Mouse (Mus musculus) v-Abl transformed pro-B cells (cell line): Measurements from ENCODE around the gene Ccdc187.

Experiments used
- in situ Hi-C, 2 experiments: fragments of 400-800 bp; cut with MboI; formaldehyde crosslinking; loops; one replicate each; pipeline ENCODE4 v1.15.1; 2025; ENCODE audit not compliant: unreplicated experiment in 2 of 2

The Ccdc187 gene

GRCm38 (mm10) chr2:26234771-26235170 is 59.6 kb downstream of the Ccdc187 start:
- in situ Hi-C loops: no loop called here

DNA sequence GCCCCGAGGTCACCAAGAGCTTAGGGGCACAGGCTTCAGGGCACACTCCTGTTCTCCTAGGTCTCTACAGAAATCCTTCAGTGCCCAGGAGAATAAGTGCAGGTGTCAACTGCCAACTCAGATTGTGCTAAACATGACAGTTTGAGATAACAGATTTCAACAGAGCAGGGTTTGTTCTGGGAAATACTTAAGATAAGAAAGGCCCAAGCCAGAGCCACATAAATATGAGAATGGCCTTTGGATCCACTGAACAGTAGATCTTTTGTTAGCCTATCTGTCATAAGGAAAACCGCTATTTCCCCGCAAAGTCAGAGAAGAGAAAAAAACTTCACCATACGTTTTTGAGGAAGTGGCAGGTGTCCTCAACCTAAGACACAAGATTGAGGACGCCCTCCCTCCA is 60.1 kb downstream of the Ccdc187 start:
- in situ Hi-C loops: no loop called here

DNA sequence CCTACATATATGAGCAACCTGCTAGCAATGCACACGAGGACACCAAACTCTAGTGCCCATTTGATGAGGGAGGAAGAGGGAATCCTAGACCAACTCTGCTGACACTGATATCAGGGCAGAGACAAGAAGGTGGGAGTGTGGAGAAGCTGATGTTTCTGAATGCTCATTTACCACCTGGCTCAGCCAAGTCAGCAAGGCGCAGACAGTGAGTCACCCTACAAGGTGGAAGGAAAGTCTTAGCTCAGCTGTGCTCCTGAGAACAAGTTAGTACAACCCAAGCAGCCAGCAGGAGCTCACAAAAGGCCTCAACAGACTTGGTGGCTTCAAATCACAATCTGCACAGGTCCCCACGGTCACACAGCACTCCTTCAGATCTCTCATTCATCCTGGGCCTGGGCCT is 63.0 kb downstream of the Ccdc187 start:
- in situ Hi-C loops: no loop called here

GRCm38 (mm10) chr2:26230253-26230652 is 64.1 kb downstream of the Ccdc187 start:
- in situ Hi-C loops: no loop called here

DNA sequence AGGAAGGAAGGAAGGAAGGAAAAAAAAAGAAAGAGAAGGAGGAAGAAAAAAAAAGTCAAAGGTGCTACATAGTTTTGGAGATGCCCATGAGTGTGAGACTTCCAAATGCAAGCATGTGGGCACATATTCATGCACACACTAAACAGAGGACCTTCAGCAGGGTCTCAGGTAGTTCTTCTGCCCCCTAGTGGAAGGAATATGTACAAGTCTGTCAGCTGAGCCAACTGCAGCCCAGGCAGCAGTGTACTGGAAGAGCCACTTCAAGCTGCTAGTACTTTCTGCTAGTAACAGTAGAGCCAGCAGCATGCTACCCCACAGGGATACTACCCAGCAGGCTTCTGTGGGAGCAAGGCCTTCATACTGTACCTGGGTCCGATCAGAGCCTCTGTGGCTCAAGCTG is 66.6 kb downstream of the Ccdc187 start:
- in situ Hi-C loops: no loop called here

- in situ Hi-C loops: no loop called here
Observed at GRCm38 (mm10) chr2:26225242-26225641, 69.1 kb downstream of the Ccdc187 start.

GRCm38 (mm10) chr2:26223961-26224360 is 70.4 kb downstream of the Ccdc187 start:
- in situ Hi-C loops: no loop called here

GRCm38 (mm10) chr2:26214526-26214925 is 79.8 kb downstream of the Ccdc187 start:
- in situ Hi-C loops: no loop called here

DNA sequence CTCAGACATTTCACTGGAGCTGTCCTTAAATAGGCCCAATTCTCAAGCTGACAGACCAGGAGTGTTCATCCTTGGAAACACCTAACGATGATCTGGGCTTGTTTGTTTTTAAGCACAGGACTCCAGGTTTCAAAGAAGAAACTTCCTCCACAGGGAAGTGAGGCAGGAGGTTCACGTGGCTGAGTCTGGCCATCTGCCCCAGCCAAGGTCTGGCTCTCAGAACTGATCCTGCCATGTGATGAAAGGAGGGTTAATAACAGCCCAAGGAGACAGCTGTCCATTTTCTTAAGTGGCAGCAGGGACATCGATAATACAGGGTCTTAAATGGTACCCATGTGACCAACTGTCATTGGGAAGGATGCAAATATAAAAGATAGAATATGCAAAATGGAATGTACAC is 84.8 kb downstream of the Ccdc187 start:
- in situ Hi-C loops: no loop called here

- in situ Hi-C loops: no loop called here
Observed at GRCm38 (mm10) chr2:26208126-26208789, 86.1 kb downstream of the Ccdc187 start, which contains the start of gene Lhx3. TSS of gene Lhx3 (minus strand) at chr2:26208289.

- in situ Hi-C loops: no loop called here
Observed at GRCm38 (mm10) chr2:26207559-26207958, 86.8 kb downstream of the Ccdc187 start.

- in situ Hi-C loops: no loop called here
Observed at GRCm38 (mm10) chr2:26205761-26206160, 88.6 kb downstream of the Ccdc187 start.

DNA sequence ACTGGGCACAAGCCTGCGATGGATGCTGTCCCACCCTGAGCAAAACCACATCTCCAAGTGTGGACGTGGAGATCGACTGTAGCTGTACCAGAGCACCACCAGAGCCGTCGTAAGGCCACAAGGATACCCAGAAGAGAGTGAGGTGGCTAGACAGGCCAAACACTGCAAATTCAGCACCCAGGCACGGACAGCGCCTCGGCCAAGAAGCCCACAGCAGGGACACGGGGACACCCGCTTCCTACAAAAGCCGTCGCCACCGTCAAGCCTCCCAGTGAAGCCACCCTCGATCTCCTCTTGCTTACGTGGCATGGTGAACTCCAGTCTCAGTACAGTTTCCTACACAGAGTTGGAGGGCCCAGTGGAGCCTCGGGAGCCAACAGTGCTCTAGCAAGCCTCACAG is 89.2 kb downstream of the Ccdc187 start:
- in situ Hi-C loops: no loop called here

DNA sequence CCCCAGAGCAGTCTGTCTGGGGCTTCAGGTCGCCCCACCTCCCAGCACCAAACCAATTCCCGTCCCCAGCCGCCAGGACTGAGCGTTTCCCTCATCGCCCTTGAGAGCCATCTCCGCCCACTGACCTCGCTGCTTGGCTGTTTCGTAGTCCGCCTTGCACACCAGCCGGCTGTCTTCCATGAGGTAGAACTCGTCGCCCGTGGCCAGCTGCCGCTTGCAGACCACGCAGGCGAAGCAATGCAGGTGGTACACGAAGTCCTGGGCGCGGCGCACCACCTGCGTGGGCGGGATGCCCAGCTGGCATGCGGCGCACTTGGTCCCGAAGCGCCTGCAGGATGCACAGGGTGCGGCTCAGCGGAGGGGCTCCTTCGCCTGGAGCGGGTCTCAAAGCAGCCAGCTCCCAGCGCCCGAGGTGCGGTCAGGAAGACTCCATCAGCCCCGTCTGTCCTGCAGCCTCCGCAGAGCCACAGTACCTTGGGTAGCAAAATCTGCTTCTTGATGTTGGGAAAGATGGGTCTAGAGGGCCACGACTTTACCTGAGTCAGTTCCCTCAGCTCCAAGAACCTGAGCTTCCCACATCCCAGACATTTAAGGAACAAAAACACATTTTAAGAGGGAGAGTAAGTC is 91.4 kb downstream of the Ccdc187 start:
- in situ Hi-C loops: no loop called here

GRCm38 (mm10) chr2:26201926-26202848 is 92.2 kb downstream of the Ccdc187 start:
- in situ Hi-C loops: no loop called here

DNA sequence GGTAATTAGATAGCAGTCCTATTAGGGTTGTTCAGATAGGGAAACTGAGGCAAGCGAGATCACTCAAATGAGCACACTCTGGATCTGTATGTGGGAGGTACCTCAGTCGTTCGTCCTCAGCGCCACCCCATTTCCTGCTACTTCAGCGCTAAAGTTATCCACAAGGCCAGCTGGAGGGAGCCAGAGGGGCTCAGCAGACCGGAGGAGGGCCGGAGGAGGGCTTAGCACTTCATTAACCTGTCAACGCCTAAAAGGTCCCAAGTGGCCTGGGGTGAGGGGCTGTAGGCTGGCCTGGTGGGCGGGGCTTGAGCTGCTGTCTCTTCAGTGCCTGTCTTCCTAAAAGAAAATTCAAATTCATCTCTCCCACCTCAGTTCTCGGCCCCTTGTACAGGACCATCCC is 95.9 kb downstream of the Ccdc187 start:
- in situ Hi-C loops: no loop called here

GRCm38 (mm10) chr2:26194552-26195339 is 99.6 kb downstream of the Ccdc187 start:
- in situ Hi-C loops: no loop called here
